Mouse (Mus musculus) mature B cell (primary cell): ENCODE results near the gene Eif2s2.
"Not testable (repeated sequence)": the region's sequence is repeated elsewhere in the genome, so short reads cannot be mapped to it uniquely, and the experiment has no call there.

Experiments
- in situ Hi-C: fragments of 300-500 bp; cut with MboI; formaldehyde crosslinking; loops from 2 replicates; pipeline ENCODE4 v1.14.3; 2019

The Eif2s2 gene

DNA sequence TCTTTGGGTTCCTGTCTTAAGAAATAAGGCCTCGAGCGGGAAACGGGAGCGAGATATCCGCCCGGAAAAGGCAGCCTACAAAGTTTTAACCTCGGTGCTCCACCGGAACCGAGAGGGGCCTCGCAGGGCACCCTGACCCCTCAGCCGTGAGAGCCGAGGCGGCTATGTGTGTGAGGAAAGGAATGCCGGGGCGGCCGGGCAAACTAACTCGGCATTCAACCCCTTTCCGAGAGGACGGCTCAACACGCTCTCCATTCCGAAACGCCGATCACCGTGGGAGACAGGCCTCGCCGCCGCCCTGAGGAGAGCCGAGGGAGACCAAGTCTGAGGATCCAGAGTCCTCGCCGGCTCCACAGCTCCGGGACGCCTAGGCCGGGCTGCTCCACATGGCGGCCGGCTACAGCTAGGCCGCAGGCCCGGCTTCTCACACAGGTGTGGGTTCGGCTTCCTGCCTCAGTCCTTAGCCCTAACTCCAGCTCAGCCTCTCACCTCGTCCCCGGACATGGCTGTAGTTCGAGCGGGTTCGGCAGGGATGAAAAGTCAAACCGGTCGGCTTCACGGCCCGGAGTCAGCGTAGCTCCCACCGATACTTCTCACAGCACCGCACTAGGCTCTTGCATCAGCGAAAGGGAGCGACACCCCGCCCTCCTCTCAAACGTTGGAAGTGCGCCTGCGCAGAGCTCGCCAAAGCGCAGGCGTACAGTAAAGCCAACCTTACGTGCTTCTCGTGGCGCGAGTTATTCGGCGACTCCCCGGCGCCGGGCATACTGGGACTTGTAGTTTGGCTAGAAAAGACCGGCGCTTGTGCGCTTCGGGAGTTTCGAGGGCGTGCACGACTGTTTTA lies at the start of gene Eif2s2:
Gene Eif2s2 (minus strand): TSS at position 735 of the 844 bp plus-strand sequence.
- in situ Hi-C loops, result no loop called here

DNA sequence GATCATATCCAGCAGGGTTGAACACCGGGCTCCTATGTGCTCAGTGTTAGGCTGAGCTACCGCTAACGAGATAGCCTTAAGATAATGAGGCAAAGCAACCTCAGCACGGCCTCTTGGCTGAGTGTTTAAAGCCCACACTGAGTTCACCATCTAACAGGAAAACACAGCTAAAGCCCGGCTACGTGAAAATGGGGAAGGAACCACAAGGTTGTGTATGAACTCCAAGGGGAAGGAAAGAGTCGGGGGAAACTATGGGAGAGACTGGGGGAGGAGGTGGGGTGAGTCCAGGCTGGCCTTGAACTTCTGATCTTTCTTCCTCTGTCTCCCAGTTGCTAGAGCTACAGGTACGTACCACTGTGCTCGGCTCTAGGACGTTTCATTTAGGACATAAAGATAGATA lies 49.2 kb upstream of the Eif2s2 start:
- in situ Hi-C loops, result no loop called here

DNA sequence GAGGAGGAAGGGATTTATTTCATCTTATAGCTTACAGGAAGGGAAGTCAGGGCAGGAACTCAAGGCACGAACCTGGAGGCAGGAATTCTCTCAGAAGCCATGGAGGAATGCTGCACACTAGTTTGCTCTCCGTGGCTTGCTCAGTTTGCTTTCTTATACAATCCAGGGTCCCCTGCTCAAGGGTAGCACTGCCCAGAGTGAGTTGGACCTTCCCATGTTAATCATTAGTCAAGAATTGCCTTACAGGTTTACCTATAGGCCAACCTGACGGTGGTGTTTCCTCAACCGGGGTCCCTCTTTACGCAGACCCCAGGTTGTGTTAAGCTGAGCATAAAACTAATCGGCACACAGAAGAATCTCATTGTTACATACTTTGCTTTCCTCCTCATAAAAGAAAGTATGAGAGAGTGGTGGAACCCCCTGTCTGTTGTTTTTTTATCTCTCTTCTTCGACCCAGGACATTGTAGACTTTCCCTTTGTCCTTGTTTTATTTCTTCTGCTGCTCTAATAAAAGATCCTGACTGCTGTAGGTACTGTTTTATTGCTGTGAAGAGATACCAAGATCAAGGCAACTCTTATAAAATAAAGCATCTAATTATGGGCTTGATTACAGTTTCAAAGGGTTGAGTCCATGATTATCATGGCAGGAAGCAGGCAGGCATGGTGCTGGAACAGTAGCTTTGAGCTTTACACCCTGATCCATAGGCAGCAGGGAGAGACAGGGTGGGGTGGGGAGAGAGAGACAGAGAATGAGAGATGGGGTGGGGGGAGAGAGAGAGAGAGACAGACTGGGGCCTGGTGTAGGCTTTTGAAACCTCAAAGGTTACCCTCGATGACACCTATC lies 45.0 kb upstream of the Eif2s2 start:
- in situ Hi-C loops, result no loop called here

DNA sequence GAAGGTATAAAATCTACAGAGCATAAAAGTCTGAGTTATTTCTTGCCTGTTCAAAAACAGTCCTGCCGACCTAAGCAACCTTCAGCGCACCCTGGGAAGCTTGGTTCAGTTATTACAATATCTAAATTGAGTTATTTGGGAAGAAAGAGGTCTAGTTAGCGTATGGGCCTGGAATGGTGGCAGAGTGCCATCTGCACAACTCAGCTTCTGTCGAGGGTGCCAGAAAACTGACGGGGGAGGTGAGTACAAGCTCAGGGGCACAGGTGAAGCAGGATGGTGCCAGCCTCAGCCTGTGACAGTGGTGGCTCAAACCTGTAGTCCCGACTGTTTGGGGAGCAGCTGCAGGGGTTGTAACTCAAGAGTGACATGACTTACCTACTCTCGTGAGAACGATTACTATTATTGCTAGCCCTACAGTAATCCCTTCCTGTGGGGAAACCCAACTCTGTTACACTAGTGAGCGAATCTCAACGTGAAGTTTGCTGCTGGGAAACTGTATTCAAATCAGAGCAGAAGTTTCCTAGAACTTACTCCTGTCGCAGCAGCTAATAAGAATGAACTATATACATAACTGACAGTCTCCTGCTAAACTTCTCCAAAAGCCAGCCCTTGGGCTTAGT lies 43.9 kb upstream of the Eif2s2 start:
- in situ Hi-C loops, result no loop called here

DNA sequence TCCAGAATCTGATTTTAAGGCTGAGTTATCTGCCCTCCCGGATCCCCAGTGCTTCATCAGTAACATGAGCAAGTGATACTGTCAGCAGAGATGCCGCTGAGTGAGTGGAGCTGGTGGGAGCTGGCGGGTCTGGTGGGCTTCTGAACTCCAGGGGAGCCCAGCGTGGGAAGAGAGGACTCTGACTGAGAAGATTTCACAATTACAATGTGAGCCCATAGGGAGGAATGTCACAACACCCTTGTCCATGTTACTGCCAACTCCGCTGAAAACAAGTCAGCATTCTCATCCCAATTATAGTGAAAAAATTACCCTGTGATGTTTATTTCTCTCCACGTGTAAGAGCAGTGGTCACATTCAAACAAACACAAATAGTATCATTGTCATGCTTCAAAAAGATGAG lies 43.4 kb upstream of the Eif2s2 start:
- in situ Hi-C loops, result no loop called here

DNA sequence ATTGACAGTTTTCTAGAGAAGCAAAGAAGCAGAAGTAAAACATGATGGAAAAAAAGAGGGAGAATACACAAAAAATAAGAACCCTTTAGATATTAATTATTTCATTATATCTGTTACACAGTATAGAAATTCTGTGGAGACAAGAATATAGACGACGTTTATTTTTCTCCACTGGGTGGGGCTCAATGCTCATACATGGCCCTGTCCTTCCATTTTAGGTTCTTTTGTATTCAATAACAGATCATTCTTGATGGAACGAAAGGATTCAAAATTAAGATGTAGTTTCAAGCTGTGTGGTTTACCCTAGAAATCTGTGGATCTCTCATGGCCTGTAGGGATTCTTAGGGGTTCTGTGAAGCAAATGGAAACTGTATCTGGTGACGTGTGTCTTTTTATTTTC lies 41.1 kb upstream of the Eif2s2 start:
- in situ Hi-C loops, result no loop called here

DNA sequence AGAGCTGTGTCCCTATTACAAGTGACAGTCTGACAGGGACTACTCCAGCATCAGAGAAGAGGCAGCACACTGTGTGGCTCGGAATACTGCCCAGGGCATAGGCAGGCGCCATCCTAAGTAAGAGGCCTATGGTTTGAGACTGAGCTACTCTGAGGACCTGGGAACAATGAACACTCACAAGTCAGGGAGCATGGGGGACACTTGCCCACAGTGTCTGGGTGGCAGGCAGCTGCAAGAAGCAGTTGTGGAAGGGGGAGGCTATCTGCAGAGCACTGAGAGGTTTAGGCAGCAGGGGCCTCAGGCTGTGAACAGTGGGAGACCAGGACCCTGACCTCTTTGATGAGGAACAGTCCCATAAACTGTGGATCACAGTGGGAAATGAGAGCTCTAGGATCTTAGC lies 35.6 kb upstream of the Eif2s2 start:
- in situ Hi-C loops, result no loop called here

DNA sequence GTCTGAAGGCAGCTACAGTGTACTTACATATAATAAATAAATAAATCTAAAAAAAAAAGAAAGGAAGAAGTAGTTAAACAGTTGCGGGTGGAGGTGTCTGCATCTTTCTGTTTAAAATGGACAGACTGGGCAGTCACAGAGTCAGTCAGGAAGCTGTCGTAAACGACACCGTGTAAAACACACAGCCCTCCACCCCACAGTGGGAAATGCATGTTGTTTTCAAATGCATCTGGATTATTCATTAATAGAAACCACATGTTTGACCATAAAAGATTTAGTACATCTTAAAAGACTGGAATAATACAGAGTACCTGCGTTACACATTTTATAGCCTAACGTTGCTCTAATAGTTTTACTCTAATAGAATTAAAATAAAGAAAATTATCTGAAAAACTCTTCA lies 34.1 kb upstream of the Eif2s2 start:
- in situ Hi-C loops, result no loop called here

DNA sequence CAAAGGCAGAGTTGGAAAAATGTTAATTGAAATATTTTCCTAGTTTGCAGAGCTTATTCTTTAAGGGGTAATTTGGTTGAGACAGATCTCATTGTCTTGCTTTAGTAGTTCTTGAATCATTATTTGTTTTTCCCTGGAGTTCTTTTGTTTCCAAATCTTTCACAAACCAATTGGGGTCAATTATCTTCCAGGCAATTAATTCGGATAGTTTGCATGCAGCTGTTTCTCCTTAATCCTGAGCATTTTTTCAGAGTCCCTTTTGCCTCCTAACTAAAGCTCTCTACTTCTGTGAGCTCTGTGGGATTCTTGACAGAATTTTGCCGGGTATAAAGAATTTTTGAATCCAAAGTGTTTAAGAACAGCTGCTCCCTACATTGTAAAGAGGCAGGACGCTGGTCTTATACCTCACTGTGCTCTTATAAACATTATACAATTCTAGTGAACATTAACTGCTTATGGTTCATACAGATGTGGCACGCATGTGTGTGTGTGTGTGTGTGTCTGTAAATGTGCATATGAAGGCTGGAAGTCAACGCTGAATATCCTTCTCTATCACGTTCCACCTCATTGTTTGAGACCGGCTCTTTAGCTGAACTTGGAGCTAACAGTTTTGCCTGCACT lies 32.8 kb upstream of the Eif2s2 start:
- in situ Hi-C loops, result no loop called here

DNA sequence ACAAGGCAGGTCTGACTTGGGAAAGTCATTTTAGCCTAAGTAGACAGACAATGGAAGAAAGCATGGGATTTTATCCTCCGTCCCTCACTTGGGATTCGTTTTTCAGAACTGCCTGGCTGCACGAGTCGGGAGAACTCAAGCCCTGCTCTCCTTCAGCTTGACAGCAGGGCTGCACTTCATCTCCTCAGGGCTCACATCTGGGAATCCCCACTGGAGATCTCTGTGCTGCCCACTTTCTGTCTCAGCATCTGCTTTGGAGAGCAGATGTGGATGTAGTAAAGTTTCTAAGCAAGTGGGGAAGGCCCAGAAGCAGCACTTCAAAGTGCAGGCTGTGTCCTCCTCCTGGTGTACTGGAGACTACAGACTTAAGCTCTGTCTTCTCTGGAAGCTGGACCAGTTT lies 29.4 kb upstream of the Eif2s2 start:
- in situ Hi-C loops, result not testable (repeated sequence)

DNA sequence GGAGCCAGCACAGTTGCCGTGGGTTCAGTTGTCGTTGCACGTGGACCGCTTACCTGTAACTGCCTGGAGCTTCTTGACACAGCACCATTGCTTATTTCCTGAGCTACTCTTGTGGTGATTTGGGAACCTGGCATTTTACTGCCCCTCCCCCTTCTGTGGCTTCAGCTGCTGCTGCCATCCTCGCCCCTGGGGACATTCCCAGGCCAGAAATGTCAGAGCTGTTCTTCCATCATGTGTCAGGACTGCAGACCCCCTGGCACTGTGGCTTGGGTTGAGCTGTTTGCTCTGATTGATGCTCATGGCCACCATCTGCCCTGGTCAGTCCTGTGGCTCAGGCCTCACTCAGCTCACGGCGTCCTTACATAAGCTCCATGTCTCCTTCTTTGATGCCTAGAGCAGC lies 28.2 kb upstream of the Eif2s2 start:
- in situ Hi-C loops, result no loop called here

DNA sequence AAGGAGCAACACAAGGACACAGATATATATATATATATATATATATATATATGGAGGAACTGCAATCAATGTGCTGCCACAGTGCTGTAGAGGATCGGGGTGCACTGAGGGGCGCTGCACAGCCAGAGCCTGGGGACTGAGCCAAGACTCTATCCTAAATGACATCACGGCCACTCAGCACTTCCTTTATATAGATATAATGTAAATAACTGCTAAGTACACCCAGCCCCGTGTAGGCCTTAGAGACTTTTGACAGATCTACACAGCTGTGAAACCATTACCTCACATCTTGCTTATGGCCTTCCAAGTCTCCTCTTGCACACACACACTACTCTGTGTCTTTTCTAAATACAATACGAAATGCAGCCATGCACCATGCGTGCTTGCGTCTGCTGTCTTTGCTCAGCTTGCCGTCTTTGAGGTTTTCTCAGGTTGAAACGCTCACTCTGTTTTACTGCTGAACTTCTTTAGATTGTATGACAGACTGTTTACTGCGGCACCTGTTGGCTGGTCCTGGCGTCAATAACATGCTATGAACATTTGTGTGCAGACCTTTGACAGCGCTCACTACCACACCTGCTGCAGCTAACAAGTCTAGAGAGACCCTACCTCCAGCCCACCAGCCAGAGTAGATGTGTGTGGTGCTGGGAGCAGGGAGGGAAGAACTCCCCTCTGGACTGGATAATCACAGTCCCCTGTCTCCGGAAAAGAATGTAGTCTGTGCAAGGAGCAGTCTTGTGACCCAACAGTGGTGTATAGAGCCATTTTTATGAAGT lies 25.3 kb upstream of the Eif2s2 start:
- in situ Hi-C loops, result no loop called here

DNA sequence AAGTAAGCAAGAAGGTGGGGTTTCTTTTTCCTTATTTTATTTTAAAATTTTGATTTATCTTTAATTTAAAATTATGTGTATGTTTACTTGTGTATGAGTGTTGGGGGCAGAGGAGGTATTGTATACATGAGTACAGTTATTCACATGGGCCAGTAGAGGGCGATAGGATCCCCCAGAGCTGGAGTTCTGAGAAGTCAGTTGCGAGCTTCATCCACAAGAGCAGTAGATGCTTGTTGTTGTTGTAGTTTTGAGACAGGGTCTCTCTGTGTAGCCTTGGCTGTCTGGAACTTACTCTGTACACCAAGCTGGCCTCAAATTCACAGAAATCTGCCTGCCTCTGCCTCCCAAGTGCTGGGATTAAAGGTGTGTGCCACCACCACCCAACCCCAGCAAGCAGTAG lies 23.8 kb upstream of the Eif2s2 start:
- in situ Hi-C loops, result no loop called here

DNA sequence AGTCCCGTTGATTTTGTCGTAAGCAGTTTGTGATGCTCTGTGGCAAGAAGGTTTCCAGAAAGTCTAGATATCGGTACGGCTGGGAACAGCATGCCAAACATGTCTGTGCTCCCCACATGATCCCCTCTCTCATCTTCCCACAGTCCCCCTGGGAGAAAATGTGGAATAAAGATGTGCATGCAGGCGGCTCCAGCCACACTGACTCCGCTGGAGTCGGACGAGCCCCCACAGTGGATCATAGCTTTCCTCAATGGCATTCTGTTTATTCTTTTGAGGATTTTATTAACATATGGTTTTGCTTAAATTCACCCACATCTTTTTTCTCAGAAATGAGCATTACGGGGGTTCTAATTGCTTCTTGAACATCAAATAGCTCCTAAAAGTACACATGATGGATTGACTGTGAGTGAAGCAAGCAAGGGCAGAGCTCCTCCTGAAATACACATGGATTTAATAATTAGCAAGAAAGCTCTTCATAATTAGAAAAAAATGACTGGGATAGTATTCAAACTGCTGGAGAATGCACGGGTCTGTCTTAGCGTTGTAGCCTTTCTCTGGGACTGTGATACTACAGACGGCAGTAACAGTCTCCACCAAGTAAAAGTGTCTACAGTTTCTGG lies 23.3 kb upstream of the Eif2s2 start:
- in situ Hi-C loops, result no loop called here

DNA sequence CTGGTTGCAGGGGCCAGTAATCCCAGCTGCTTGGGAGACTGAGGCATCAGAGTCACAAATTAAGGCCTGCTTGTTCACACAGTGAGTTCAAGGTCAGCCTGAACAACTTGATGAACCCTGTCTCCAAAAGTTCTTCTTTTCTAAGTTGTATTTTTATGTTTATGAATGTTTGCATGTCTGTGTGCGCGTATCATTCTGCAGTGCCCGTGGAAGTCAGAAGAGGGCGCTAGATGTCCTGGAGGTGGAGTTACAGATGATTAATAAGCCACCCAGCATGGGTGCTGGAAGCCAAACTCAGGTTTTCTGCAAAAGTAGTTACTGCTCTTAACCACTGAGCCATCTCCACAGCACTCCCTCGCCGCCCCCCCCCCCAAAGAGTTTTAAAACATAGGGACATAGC lies 17.1 kb upstream of the Eif2s2 start:
- in situ Hi-C loops, result no loop called here

DNA sequence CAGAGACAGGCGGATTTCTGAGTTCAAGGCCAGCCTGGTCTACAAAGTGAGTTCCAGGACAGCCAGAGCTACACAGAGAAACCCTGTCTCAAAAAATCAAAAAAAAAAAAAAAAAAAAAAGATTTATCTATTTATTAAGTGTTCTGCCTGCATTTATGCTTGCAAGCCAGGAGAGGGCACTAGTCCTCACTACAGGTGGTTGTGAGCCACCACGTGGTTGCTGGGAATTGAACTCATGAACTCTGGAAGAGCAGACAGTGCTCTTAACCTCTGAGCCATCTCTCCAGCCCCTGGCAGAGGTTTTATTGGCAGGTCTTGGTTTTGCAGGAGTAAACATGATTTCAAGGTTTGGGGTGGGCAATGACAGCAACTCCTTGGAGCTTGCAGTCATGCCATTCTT lies 15.5 kb upstream of the Eif2s2 start:
- in situ Hi-C loops, result not testable (repeated sequence)

DNA sequence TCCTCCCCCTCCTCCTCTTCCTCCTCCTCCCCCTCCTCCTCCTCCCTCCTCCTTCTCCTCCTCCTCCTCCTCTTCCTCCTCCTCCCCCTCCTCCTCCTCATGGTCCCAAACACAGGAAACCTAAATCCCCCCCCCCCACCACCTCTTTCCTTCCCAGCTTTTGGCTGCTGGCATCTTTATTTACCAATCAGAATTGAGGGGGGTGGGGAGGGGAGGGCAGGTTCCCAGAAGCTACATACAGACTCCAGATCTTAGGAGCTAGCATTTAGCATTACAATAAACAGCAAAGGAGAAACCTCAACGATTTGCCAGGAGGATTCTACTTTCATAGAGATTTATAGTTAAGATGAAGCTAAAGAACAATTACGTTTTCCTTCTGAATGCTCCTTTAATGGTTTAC lies 13.1 kb upstream of the Eif2s2 start:
- in situ Hi-C loops, result no loop called here

DNA sequence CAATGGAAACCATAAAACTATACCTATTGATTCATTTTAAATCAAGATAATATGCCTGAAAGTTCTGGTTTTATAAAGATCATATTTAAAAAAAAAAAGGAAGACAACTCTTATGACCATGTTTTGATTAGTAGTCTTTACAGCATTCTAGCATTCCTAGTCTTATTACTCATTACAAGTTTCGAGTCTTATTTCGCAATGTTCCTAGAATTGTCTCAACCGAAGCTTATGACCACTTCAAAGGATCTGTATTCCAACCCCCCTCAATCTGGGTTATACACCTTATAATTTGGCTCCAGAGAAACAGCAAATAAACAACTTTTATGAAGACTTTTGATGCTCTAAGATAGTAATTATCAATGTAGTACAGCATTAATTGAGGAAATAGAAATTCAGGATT lies 9.4 kb upstream of the Eif2s2 start:
- in situ Hi-C loops, result no loop called here

DNA sequence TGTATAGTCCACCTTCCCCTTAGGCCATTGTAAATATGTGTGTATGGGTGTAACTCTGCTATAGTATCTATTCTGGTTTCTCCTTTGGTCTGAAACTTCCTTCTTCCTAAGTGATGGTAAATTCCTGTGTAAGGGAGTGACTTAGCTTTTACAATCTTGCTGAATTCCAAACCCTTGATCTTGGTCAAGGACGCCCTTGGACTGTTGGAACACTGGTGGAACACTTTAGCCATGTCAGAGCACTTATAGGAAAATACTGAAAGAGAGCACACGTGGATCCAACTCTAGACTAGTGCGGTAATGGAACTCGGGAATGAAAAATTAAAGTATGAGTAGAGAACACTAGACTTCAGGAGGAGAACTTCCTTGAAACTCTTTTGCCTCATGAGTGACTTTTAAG lies 6.7 kb upstream of the Eif2s2 start:
- in situ Hi-C loops, result not testable (repeated sequence)

DNA sequence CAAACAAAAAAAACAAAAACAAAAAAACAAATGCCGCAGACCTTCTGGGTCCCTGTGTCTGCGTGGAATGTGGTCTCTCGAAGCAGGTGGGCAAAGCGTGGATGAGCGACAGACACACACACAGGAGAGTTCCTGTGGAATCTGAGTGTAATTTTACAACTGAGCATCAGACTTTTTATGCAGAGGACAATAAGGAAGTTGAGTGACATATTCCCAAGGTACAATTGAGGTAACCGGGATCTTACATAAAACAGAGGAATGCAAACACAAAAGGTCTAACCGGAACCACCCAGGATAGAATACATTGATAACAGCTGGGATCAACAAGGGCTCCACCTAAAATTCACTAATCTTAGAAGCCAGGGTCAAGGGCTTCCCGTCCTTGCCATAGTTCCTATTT lies 6.3 kb upstream of the Eif2s2 start:
- in situ Hi-C loops, result not testable (repeated sequence)

DNA sequence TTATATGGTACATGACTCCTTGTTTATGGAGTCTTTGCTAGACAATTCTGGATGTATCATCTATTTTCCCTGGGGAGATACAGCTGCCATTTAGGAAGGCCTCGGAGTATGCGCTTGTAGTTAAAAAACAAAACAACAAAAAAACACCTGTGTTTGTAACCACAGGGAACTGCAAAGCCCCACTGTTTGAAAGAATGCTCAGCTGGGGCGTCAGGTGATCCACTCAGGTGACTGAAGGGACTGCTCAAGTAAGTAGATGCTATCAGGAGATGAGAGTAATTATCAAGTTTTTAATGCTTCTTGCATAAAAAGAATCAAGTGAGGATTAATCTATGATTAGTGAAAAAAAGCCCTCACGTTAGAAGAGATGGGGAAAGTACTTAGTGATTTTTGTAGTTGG lies 813 bp upstream of the Eif2s2 start:
- in situ Hi-C loops, result no loop called here
